Mouse (Mus musculus) liver, adult 2 months (tissue): ENCODE results near the gene Olfr282. TPM values are rescaled to one million over a fixed set of nuclear protein-coding genes. Genes with fewer than 3 reads are reported as not detected.
A peak's percentile ranks its signal among the peaks of the same experiment; 100 is the strongest.
"Not testable (repeated sequence)": the region's sequence is repeated elsewhere in the genome, so short reads cannot be mapped to it uniquely, and the experiment has no call there.

Source experiments
- DNase-seq: peaks from one replicate; pipeline ENCODE4 v3.0.0-alpha.2; 2011; ENCODE audit warnings: low read depth, low spot score; ENCODE audit errors: extremely low read depth
- H3K27ac ChIP-seq: fragments of 200-500 bp; replicated peaks from 2 replicates; pipeline ENCODE4 v1.5.1; 2012; ENCODE audit warnings: low read depth, mild to moderate bottlenecking, control low read depth, inconsistent platforms, low read length; ENCODE audit not compliant: insufficient read depth
- H3K27me3 ChIP-seq: fragments of 200-500 bp; 2 replicates; pipeline ENCODE4 v1.6.1; 2012; ENCODE audit warnings: mild to moderate bottlenecking, moderate library complexity, low read length, inconsistent platforms; ENCODE audit not compliant: control insufficient read depth, insufficient read depth
- H3K36me3 ChIP-seq: fragments of 200-500 bp; 2 replicates; pipeline ENCODE4 v1.6.1; 2012; ENCODE audit warnings: low read length, inconsistent platforms; ENCODE audit not compliant: control insufficient read depth, insufficient read depth
- H3K4me1 ChIP-seq: fragments of 200-500 bp; 2 replicates; pipeline ENCODE4 v1.6.1; 2011; ENCODE audit warnings: low read length; ENCODE audit not compliant: control insufficient read depth, insufficient read depth
- H3K4me3 ChIP-seq: fragments of 200-500 bp; 2 replicates; pipeline ENCODE4 v1.5.1; 2011; ENCODE audit warnings: low read depth, mild to moderate bottlenecking, control low read depth, low read length, moderate library complexity; ENCODE audit not compliant: insufficient read depth
- H3K79me2 ChIP-seq: fragments of 200-500 bp; 2 replicates; pipeline ENCODE4 v1.6.1; 2012; ENCODE audit warnings: inconsistent platforms, mild to moderate bottlenecking, low read length, moderate library complexity; ENCODE audit not compliant: control insufficient read depth, insufficient read depth
- H3K9ac ChIP-seq: fragments of 200-500 bp; 2 replicates; pipeline ENCODE4 v1.6.1; 2012; ENCODE audit warnings: low read depth, mild to moderate bottlenecking, control low read depth, inconsistent platforms, low read length
- CTCF ChIP-seq: fragments of 200-500 bp; IDR thresholded peaks from 2 replicates; pipeline ENCODE4 v1.5.1; 2011; ENCODE audit warnings: low read depth, low read length, control low read depth
- POLR2A ChIP-seq: fragments of 200-500 bp; IDR thresholded peaks from 2 replicates; pipeline ENCODE4 v1.6.1; 2011; ENCODE audit warnings: low read length, control low read depth; ENCODE audit not compliant: insufficient read depth; ENCODE audit errors: extremely low read depth
- WGBS: fragments of 180-500 bp; shearing (Covaris S2); methylation state at CpG from one replicate; pipeline ENCODE4 v1.1.7; 2018; 5-methylcytosine and 5-hydroxymethylcytosine counted together
- polyA plus RNA-seq: library from polyadenylated mRNA; depleted of rRNA; stranded (reverse); fragments of >200 nt; gene quantifications from 2 replicates; pipeline ENCODE4 v1.2.3, GENCODE M21; 2012; rRNA removed
- total RNA-seq: library from RNA; depleted of rRNA; stranded (reverse); fragments of >200 nt; gene quantifications from 2 replicates; pipeline ENCODE4 v1.2.3, GENCODE M21; 2014; rRNA removed

Olfr282 gene
- total RNA-seq = not detected in 2 replicates
- polyA plus RNA-seq = not detected in 2 replicates

GRCm38 (mm10) chr15:98430925-98431324 lies at the start of gene Olfr282:
Gene Olfr282 (plus strand): TSS chr15:98431225.
- H3K36me3 ChIP-seq, H3K4me1 ChIP-seq, H3K79me2 ChIP-seq, H3K27me3 ChIP-seq, H3K27ac ChIP-seq, DNase-seq, H3K4me3 ChIP-seq, H3K9ac ChIP-seq: not testable (repeated sequence)
- 81% methylated on average over 5 of the region's 5 CpGs for WGBS

GRCm38 (mm10) chr15:98387621-98388020 lies 43.4 kb upstream of the Olfr282 start:
- H3K4me1 ChIP-seq = no peaks in the 10 kb centered on the region
- H3K36me3 ChIP-seq = no peaks in the 10 kb centered on the region
- no peaks in the 10 kb centered on the region for H3K79me2 ChIP-seq
- H3K4me3 ChIP-seq = no peak overlapping the region
- 83% methylated on average over 2 of the region's 2 CpGs for WGBS
- no peak overlapping the region for H3K9ac ChIP-seq
- no peaks in the 10 kb centered on the region for H3K27me3 ChIP-seq
- TF ChIP-seq POLR2A (no peak), CTCF (no peak)
- H3K27ac ChIP-seq = no peak overlapping the region
- DNase-seq = no peak

- Histone ChIP-seq H3K4me1 (no peaks in the 10 kb centered on the region), H3K27ac (no peak overlapping the region), H3K36me3 (no peaks in the 10 kb centered on the region), H3K9ac (no peak overlapping the region), H3K27me3 (no peaks in the 10 kb centered on the region), H3K79me2 (no peaks in the 10 kb centered on the region), H3K4me3 (no peak overlapping the region)
- DNase-seq = peak; percentile 39
- TF ChIP-seq POLR2A = no peak
- peak; percentile 79 for TF ChIP-seq CTCF
- WGBS = 24% methylated on average over 7 of the region's 7 CpGs
Measured at GRCm38 (mm10) chr15:98389796-98390195, 41.2 kb upstream of the Olfr282 start.

- Histone ChIP-seq H3K4me3 (no peak overlapping the region), H3K4me1 (no peaks in the 10 kb centered on the region), H3K27me3 (no peaks in the 10 kb centered on the region), H3K79me2 (no peaks in the 10 kb centered on the region), H3K27ac (no peak overlapping the region), H3K9ac (no peak overlapping the region), H3K36me3 (no peaks in the 10 kb centered on the region)
- WGBS = 75% methylated on average over 10 of the region's 10 CpGs
- DNase-seq = no peak
- TF ChIP-seq CTCF = no peak
- no peak for TF ChIP-seq POLR2A
Measured at GRCm38 (mm10) chr15:98391081-98391902, 39.7 kb upstream of the Olfr282 start.

- no peaks in the 10 kb centered on the region for H3K4me1 ChIP-seq
- no peak overlapping the region for H3K4me3 ChIP-seq
- no peaks in the 10 kb centered on the region for H3K27me3 ChIP-seq
- WGBS = 12% methylated on average over 2 of the region's 2 CpGs
- H3K36me3 ChIP-seq = no peaks in the 10 kb centered on the region
- TF ChIP-seq POLR2A (no peak), CTCF (no peak)
- no peak overlapping the region for H3K27ac ChIP-seq
- no peaks in the 10 kb centered on the region for H3K79me2 ChIP-seq
- peak; percentile 21 for DNase-seq
- no peak overlapping the region for H3K9ac ChIP-seq
Measured at GRCm38 (mm10) chr15:98391903-98392187, 39.2 kb upstream of the Olfr282 start.

- H3K9ac ChIP-seq = no peak overlapping the region
- no peaks in the 10 kb centered on the region for H3K36me3 ChIP-seq
- DNase-seq = no peak
- TF ChIP-seq POLR2A = no peak
- no peak for TF ChIP-seq CTCF
- no peaks in the 10 kb centered on the region for H3K79me2 ChIP-seq
- H3K4me1 ChIP-seq = no peaks in the 10 kb centered on the region
- no peak overlapping the region for H3K27ac ChIP-seq
- 0 out of 2 replicates have a peak, but pooled peaks cover 3% of the 10 kb centered on the region for H3K27me3 ChIP-seq
- H3K4me3 ChIP-seq = no peak overlapping the region
- 27% methylated on average over 1 of the region's 1 CpGs for WGBS
Measured at GRCm38 (mm10) chr15:98397136-98397535, 33.9 kb upstream of the Olfr282 start.
